Mouse (Mus musculus) heart, postnatal 0 days (tissue): ENCODE data around the gene Ryr2.

ENCODE experiments used
- CTCF ChIP-seq: IDR thresholded peaks from 2 replicates; pipeline ENCODE4 v1.5.1; 2016; ENCODE audit warnings: antibody characterized with exemption, control low read depth, low read depth
- EP300 ChIP-seq: IDR thresholded peaks from 2 replicates; pipeline ENCODE4 v1.6.1; 2016; ENCODE audit warnings: antibody characterized with exemption, low read depth

- TF ChIP-seq CTCF (no peak), EP300 (no peak)
Measured at GRCm38 (mm10) chr13:11869486-11869885, 237.3 kb downstream of the Ryr2 start.
